In the genomic region with DNA sequence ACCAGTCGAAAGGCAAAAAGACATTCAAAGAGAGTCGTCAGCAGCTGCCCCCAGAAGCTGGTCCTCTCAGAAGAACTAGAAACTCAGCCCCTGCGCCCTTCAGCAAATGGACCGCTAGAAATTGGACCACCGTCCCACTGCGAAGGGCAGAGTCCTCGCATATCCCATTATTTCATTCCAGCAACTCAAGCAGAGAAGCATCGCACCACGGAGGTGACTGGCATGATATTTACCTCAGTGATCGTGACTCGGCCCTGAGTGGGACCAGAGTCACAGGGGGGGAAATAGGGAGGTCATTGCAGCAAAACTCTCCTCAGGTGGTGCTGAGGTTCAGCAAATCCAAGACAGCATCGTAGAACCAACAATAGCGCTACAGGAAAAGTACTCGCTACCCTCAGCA, we compare ENCODE assay signal across 14 mouse cellular contexts.
"Had no signal": no experiment of that assay in that cellular context is flagged by ENCODE, and none has a peak within 500 bp of the region (broad histone marks: within the 10 kb centered on the region; RNA-seq: fewer than 3 reads in every experiment).

No protein-coding gene starts in this region.

- H3K4me1 ChIP-seq: heart, embryonic 12.5 days; hindbrain, embryonic 13.5 days; hindbrain, embryonic 15.5 days; intestine, embryonic 15.5 days had no signal

- H3K27me3 ChIP-seq: hindbrain, embryonic 13.5 days; hindbrain, embryonic 15.5 days had no signal

- DNase-seq: gastrocnemius, postnatal 25 days had no signal

- ATAC-seq: inflammation-experienced regulatory T-cells, adult 6 months; intestine, embryonic 15.5 days; intestine, postnatal 0 days had no signal

- H3K4me3 ChIP-seq: gastrocnemius, adult 2 months; heart, adult 2 months; heart, embryonic 12.5 days; hindbrain, embryonic 10.5 days; hindbrain, embryonic 13.5 days; hindbrain, embryonic 15.5 days; intestine, embryonic 15.5 days; layer of hippocampus, adult 2 months; left cerebral cortex, adult 2 months; limb, embryonic 12.5 days had no signal

- H3K36me3 ChIP-seq: heart, embryonic 12.5 days; hindbrain, embryonic 10.5 days; hindbrain, embryonic 13.5 days; hindbrain, embryonic 15.5 days; intestine, embryonic 15.5 days; limb, embryonic 12.5 days had no signal

- H3K4me2 ChIP-seq: heart, embryonic 12.5 days; hindbrain, embryonic 13.5 days; intestine, embryonic 15.5 days; limb, embryonic 12.5 days; liver, embryonic 11.5 days had no signal

- H3K9ac ChIP-seq: heart, embryonic 12.5 days; hindbrain, embryonic 13.5 days; hindbrain, embryonic 15.5 days; intestine, embryonic 15.5 days; limb, embryonic 12.5 days had no signal

- H3K27ac ChIP-seq: gastrocnemius, adult 2 months; heart, adult 2 months; hindbrain, embryonic 10.5 days; hindbrain, embryonic 13.5 days; hindbrain, embryonic 15.5 days; intestine, embryonic 15.5 days; layer of hippocampus, adult 2 months; left cerebral cortex, adult 2 months; limb, embryonic 12.5 days had no signal

- H3K9me3 ChIP-seq: hindbrain, embryonic 10.5 days; hindbrain, embryonic 13.5 days; hindbrain, embryonic 15.5 days; intestine, embryonic 15.5 days had no signal
